Mouse (Mus musculus) hindbrain, embryonic 11.5 days (tissue): ENCODE results near the gene Zswim8. TPM values are rescaled to one million over a fixed set of nuclear protein-coding genes. Genes with fewer than 3 reads are reported as not detected.

ENCODE experiments used
- ATAC-seq: fragments of 200-750 bp; cut with Nextera tagmentation; 2 replicates; pipeline ENCODE4 v1.8.0; 2017; ENCODE audit warnings: mild to moderate bottlenecking, moderate TSS enrichment, moderate library complexity; ENCODE audit not compliant: low FRiP score
- DNase-seq: peaks from one replicate; pipeline ENCODE4 v3.0.0-alpha.2; 2015; ENCODE audit warnings: low spot score
- H3K27ac ChIP-seq: fragments of 300-500 bp; sonication (generic); 2 replicates; pipeline ENCODE4 v1.5.1; 2014; ENCODE audit warnings: mild to moderate bottlenecking, low read depth, low read length
- H3K27me3 ChIP-seq: fragments of 300-500 bp; sonication (generic); 2 replicates; pipeline ENCODE4 v1.6.1; 2014; ENCODE audit warnings: mild to moderate bottlenecking, low read length, moderate library complexity, mixed read lengths; ENCODE audit not compliant: control insufficient read depth, insufficient read depth
- H3K36me3 ChIP-seq: fragments of 300-500 bp; sonication (generic); 2 replicates; pipeline ENCODE4 v1.6.1; 2014; ENCODE audit warnings: mild to moderate bottlenecking, low read length, moderate library complexity, mixed read lengths; ENCODE audit not compliant: control insufficient read depth, insufficient read depth
- H3K4me1 ChIP-seq: fragments of 300-500 bp; sonication (generic); replicated peaks from 2 replicates; pipeline ENCODE4 v1.6.1; 2014; ENCODE audit warnings: low read length, mixed read lengths; ENCODE audit not compliant: control insufficient read depth, insufficient read depth
- H3K4me2 ChIP-seq: fragments of 300-500 bp; sonication (generic); replicated peaks from 2 replicates; pipeline ENCODE4 v1.6.1; 2014; ENCODE audit warnings: mild to moderate bottlenecking, low read depth, low read length
- H3K4me3 ChIP-seq: fragments of 300-500 bp; sonication (generic); 2 replicates; pipeline ENCODE4 v1.5.1; 2014; ENCODE audit warnings: low read depth, low read length
- H3K9ac ChIP-seq: fragments of 300-500 bp; sonication (generic); 2 replicates; pipeline ENCODE4 v1.6.1; 2014; ENCODE audit warnings: low read depth, low read length
- H3K9me3 ChIP-seq: fragments of 300-500 bp; sonication (generic); 2 replicates; pipeline ENCODE4 v1.6.1; 2016; ENCODE audit warnings: low read length; ENCODE audit not compliant: control insufficient read depth
- WGBS: fragments of 180-500 bp; shearing (Covaris S2); extraction: QIAGEN DNeasy Blood & Tissue Kit; methylation state at CpG from one replicate; pipeline ENCODE4 v1.1.7; 2014; 5-methylcytosine and 5-hydroxymethylcytosine counted together
- polyA plus RNA-seq: library from polyadenylated mRNA; unstranded; fragments of >200 nt; fragmentation: Nextera tagmentation; extraction: Ambion mirVana; gene quantifications from 2 replicates; pipeline ENCODE4 v1.2.1, GENCODE M21; 2014

Zswim8 gene
- polyA plus RNA-seq, 1 experiment from 2014 or later, result 32.7 TPM

DNA sequence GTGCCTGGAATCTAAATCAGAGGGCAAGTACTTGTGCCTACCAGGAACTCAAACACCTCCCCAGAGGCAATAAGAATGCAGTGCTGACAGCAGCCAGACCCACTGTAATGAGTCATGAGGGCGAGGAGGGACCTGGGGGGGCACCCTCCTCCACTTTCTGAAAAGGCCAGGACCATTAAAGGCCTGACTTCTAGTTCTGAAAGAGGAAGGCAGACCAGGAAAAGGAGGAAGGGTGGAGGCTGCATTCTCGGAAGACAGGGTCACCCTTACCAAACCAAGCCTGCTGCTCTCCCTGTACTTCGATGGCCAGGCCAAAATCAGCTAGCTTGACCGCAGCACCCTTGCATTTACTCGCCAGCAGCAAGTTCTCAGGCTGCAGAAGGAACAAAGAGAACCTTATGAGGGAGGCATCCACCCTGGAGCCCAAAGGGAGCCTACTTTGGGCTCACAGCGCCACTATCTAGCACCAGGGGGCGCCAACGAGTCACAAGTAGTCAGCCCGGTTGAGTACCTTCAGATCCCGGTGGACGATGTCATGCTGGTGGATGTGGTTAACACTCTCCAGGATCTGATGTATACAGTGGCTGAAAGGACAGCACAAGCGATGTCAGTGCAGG lies 58.4 kb downstream of the Zswim8 start:
- H3K36me3 ChIP-seq, result no peaks in the 10 kb centered on the region
- 31% methylated on average over 12 of the region's 12 CpGs for WGBS
- peak overlapping the region; percentile 1; the same call in 1 of the 2 replicates for H3K9ac ChIP-seq
- no peak overlapping the region; the same call in 1 of the 2 replicates for H3K27ac ChIP-seq
- peak; percentile 94 for DNase-seq
- no peaks in the 10 kb centered on the region for H3K4me1 ChIP-seq
- H3K9me3 ChIP-seq, result no peaks in the 10 kb centered on the region
- peak; percentile 10; the same call in 1 of the 2 replicates for ATAC-seq
- H3K27me3 ChIP-seq, result no peaks in the 10 kb centered on the region
- H3K4me3 ChIP-seq, result no peak overlapping the region
- H3K4me2 ChIP-seq, result no peak overlapping the region

DNA sequence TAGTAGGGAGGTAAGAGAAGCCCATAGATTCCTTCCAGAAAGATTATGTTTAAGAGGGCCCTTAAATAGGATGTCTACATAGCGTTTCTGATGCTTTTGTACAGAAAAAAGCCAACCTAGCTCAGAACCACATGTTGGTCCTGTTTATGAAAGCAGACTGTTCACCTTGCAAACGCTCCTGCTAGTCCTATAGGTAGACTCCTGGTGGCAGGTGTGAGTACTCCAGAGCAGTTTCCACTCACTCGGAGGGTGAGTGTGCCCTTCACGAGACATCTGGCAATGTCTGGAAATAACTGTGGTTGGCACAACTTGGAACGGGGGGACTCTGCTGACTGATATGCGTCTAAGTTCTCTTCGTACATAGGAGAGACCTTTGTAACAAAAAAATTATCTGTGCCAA lies 60.6 kb downstream of the Zswim8 start:
- H3K4me3 ChIP-seq, result no peak overlapping the region
- H3K9ac ChIP-seq, result no peak overlapping the region
- ATAC-seq (no peak), DNase-seq (no peak)
- no peaks in the 10 kb centered on the region for H3K4me1 ChIP-seq
- no peaks in the 10 kb centered on the region for H3K9me3 ChIP-seq
- H3K36me3 ChIP-seq, result no peaks in the 10 kb centered on the region
- WGBS, result 96% methylated on average over 7 of the region's 7 CpGs
- H3K27ac ChIP-seq, result no peak overlapping the region
- H3K4me2 ChIP-seq, result no peak overlapping the region
- no peaks in the 10 kb centered on the region for H3K27me3 ChIP-seq

DNA sequence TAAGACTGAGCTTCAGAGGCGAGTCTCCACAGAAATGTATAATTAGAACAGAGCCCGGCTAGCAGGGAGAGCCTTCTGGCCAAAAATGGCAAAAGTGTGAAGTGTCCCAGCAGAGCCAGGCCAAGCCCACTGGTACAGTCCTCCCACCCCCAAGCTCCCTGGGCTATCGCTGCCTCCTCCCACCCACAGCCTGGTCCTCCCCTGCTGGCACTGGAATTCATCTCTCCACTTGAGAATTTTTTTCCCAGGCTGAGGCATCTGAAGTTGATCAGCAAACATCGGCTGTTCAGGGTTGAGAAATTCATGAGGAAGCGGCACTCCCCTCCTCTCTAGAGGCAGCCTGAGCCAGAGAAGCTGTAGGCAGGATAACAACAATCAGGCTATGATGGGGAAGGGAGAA lies 61.2 kb downstream of the Zswim8 start:
- no peaks in the 10 kb centered on the region for H3K36me3 ChIP-seq
- no peaks in the 10 kb centered on the region for H3K27me3 ChIP-seq
- H3K4me1 ChIP-seq, result no peaks in the 10 kb centered on the region
- H3K9ac ChIP-seq, result no peak overlapping the region
- DNase-seq (no peak), ATAC-seq (no peak)
- no peak overlapping the region for H3K27ac ChIP-seq
- no peak overlapping the region for H3K4me3 ChIP-seq
- H3K9me3 ChIP-seq, result no peaks in the 10 kb centered on the region
- H3K4me2 ChIP-seq, result no peak overlapping the region
- 75% methylated on average over 5 of the region's 5 CpGs for WGBS

DNA sequence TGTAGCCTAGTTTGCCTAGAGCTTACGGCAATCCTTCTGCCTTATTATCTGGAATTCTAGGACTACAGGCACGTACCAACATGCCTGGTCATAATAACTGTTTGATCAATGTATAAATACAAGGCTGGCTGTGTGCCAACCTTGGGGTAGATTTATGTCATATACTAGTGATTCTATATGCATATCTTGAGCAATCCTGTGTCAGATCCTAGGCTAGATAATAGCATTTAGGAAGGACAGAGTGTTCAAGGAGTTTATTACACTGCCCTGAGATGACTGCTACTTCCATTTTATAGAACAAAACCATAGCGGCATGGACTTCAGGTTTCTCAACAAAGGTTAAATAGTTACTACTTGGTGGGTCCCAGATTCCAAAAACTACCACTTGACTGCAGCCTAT lies 64.6 kb downstream of the Zswim8 start:
- Histone ChIP-seq H3K9ac (no peak overlapping the region), H3K27me3 (no peaks in the 10 kb centered on the region), H3K4me1 (no peaks in the 10 kb centered on the region), H3K27ac (no peak overlapping the region), H3K9me3 (no peaks in the 10 kb centered on the region), H3K4me2 (no peak overlapping the region), H3K4me3 (no peak overlapping the region), H3K36me3 (no peaks in the 10 kb centered on the region)
- DNase-seq (no peak), ATAC-seq (no peak)
- 97% methylated on average over 3 of the region's 3 CpGs for WGBS

DNA sequence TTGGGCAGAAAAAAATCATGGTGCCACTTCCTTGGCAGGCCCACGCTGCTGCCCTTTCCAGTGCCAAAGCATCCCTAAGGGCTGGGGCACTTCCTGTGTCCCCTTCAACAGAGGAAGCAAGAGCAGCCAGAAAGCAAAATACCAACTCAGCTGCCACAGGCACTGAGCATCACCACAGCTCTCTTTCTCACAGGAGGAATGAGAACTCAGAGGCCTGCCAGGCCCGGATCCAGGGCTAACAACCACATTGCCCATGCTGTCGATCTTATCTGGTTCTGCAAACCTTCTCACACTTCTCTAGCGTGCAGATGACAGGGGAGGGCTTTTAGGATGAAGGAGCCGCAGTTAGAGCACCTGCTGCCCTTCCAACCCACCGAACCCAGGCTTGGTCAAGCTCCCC lies 65.5 kb downstream of the Zswim8 start:
- Histone ChIP-seq H3K4me1 (no peaks in the 10 kb centered on the region), H3K27me3 (no peaks in the 10 kb centered on the region), H3K9me3 (no peaks in the 10 kb centered on the region), H3K36me3 (no peaks in the 10 kb centered on the region), H3K9ac (no peak overlapping the region), H3K4me2 (no peak overlapping the region), H3K27ac (no peak overlapping the region), H3K4me3 (no peak overlapping the region)
- ATAC-seq (no peak), DNase-seq (no peak)
- 89% methylated on average over 6 of the region's 6 CpGs for WGBS

Other genes starting within 250 kb of the Zswim8 start
- gene Anxa7, start 227.4 kb upstream of the Zswim8 start, polyA plus RNA-seq, result 15.0 and 16.8 TPM in 2 replicates
- gene Mss51, start 210.7 kb upstream of the Zswim8 start, polyA plus RNA-seq, result 1.1 and 1.4 TPM in 2 replicates
- 67.0 and 67.2 TPM in 2 replicates for gene Ppp3cb, start 161.0 kb upstream of the Zswim8 start, polyA plus RNA-seq
- 9.9 and 12.1 TPM in 2 replicates for gene Usp54, start 66.5 kb upstream of the Zswim8 start, polyA plus RNA-seq
- gene Myoz1, start 51.0 kb upstream of the Zswim8 start, polyA plus RNA-seq, result 0.28 TPM in 1 of 2 replicates, not detected in the other
- gene Synpo2l, start 39.2 kb upstream of the Zswim8 start, polyA plus RNA-seq, result 0.48 and 1.0 TPM in 2 replicates
- 76.6 and 79.0 TPM in 2 replicates for gene Sec24c, start 33.2 kb upstream of the Zswim8 start, polyA plus RNA-seq
- 16.7 and 22.9 TPM in 2 replicates for gene Fut11, start 12.6 kb upstream of the Zswim8 start, polyA plus RNA-seq
- 210 and 223 TPM in 2 replicates for gene Chchd1, start 4.5 kb upstream of the Zswim8 start, polyA plus RNA-seq
- gene Ndst2, start 27.0 kb downstream of the Zswim8 start, polyA plus RNA-seq, result 20.2 and 21.0 TPM in 2 replicates
- 44.2 and 46.8 TPM in 2 replicates for gene Camk2g, start 86.5 kb downstream of the Zswim8 start, polyA plus RNA-seq
- 0.59 and 0.65 TPM in 2 replicates for gene Plau, start 129.1 kb downstream of the Zswim8 start, polyA plus RNA-seq
- gene Vcl, start 221.8 kb downstream of the Zswim8 start, polyA plus RNA-seq, result 34.6 and 36.2 TPM in 2 replicates